Mouse (Mus musculus): ENCODE measurements around the gene Igsf11. TPM values are rescaled to one million over a fixed set of nuclear protein-coding genes. Genes with fewer than 3 reads are reported as not detected.

Igsf11 gene
- polyA plus RNA-seq, 1 experiment: not detected

GRCm38 (mm10) chr16:38985411-38985810 is 92.9 kb downstream of the Igsf11 start:
- TF ChIP-seq CTCF (IDR thresholded peaks at IDR 0.05; ENCODE audit: insufficient read depth, low read depth, low read length): no peak
- Histone ChIP-seq H3K27ac (ENCODE audit: insufficient read depth, low read depth, low read length) (peak overlapping the region; percentile 58), H3K4me1 (ENCODE audit: control insufficient read depth, insufficient read depth, low read length) (peaks cover 12% of the 10 kb centered on the region), H3K4me3 (ENCODE audit: insufficient read depth, low read depth, low read length) (no peak overlapping the region)
- 60% methylated on average over 3 of the region's 3 CpGs for WGBS

GRCm38 (mm10) chr16:38986410-38986809 is 93.9 kb downstream of the Igsf11 start:
- H3K4me1 ChIP-seq (ENCODE audit: control insufficient read depth, insufficient read depth, low read length): peaks cover 12% of the 10 kb centered on the region
- H3K4me3 ChIP-seq (ENCODE audit: insufficient read depth, low read depth, low read length): no peak overlapping the region
- no peak for TF ChIP-seq POLR2A (IDR thresholded peaks at IDR 0.05; ENCODE audit: insufficient read depth, low read depth, low read length)
- no peak for TF ChIP-seq CTCF (IDR thresholded peaks at IDR 0.05; ENCODE audit: insufficient read depth, low read depth, low read length)
- no peak overlapping the region for H3K27ac ChIP-seq (ENCODE audit: insufficient read depth, low read depth, low read length)
- WGBS: 76% methylated on average over 2 of the region's 2 CpGs

- no peak overlapping the region for H3K27ac ChIP-seq (ENCODE audit: insufficient read depth, low read depth, low read length)
- H3K4me3 ChIP-seq (ENCODE audit: insufficient read depth, low read depth, low read length): no peak overlapping the region
- TF ChIP-seq CTCF (IDR thresholded peaks at IDR 0.05; ENCODE audit: insufficient read depth, low read depth, low read length): no peak
- TF ChIP-seq POLR2A (IDR thresholded peaks at IDR 0.05; ENCODE audit: insufficient read depth, low read depth, low read length): no peak
- 83% methylated on average over 7 of the region's 7 CpGs for WGBS
- peaks cover 12% of the 10 kb centered on the region for H3K4me1 ChIP-seq (ENCODE audit: control insufficient read depth, insufficient read depth, low read length)
Measured at GRCm38 (mm10) chr16:38993711-38994110, 101.2 kb downstream of the Igsf11 start.

GRCm38 (mm10) chr16:38998496-38999258 is 106.2 kb downstream of the Igsf11 start:
- 61% methylated on average over 6 of the region's 6 CpGs for WGBS
- H3K27ac ChIP-seq (ENCODE audit: insufficient read depth, low read depth, low read length): no peak overlapping the region
- TF ChIP-seq CTCF (IDR thresholded peaks at IDR 0.05; ENCODE audit: insufficient read depth, low read depth, low read length): no peak
- TF ChIP-seq POLR2A (IDR thresholded peaks at IDR 0.05; ENCODE audit: insufficient read depth, low read depth, low read length): no peak
- peaks cover 13% of the 10 kb centered on the region for H3K4me1 ChIP-seq (ENCODE audit: control insufficient read depth, insufficient read depth, low read length)
- no peak overlapping the region for H3K4me3 ChIP-seq (ENCODE audit: insufficient read depth, low read depth, low read length)

GRCm38 (mm10) chr16:38999298-38999697 is 106.8 kb downstream of the Igsf11 start:
- no peak overlapping the region for H3K4me3 ChIP-seq (ENCODE audit: insufficient read depth, low read depth, low read length)
- no peak overlapping the region for H3K27ac ChIP-seq (ENCODE audit: insufficient read depth, low read depth, low read length)
- TF ChIP-seq POLR2A (IDR thresholded peaks at IDR 0.05; ENCODE audit: insufficient read depth, low read depth, low read length) (no peak), CTCF (IDR thresholded peaks at IDR 0.05; ENCODE audit: insufficient read depth, low read depth, low read length) (no peak)
- peaks cover 11% of the 10 kb centered on the region for H3K4me1 ChIP-seq (ENCODE audit: control insufficient read depth, insufficient read depth, low read length)

- Histone ChIP-seq H3K4me3 (ENCODE audit: insufficient read depth, low read depth, low read length) (no peak overlapping the region), H3K27ac (ENCODE audit: insufficient read depth, low read depth, low read length) (no peak overlapping the region), H3K4me1 (ENCODE audit: control insufficient read depth, insufficient read depth, low read length) (0 out of 2 replicates have a peak, but pooled peaks cover 5% of the 10 kb centered on the region)
- 95% methylated on average over 7 of the region's 7 CpGs for WGBS
- no peak for TF ChIP-seq POLR2A (IDR thresholded peaks at IDR 0.05; ENCODE audit: insufficient read depth, low read depth, low read length)
- TF ChIP-seq CTCF (IDR thresholded peaks at IDR 0.05; ENCODE audit: insufficient read depth, low read depth, low read length): no peak
Measured at GRCm38 (mm10) chr16:39006978-39007377, 114.5 kb downstream of the Igsf11 start.

- 18% methylated on average over 2 of the region's 2 CpGs for WGBS
- TF ChIP-seq POLR2A (IDR thresholded peaks at IDR 0.05; ENCODE audit: insufficient read depth, low read depth, low read length) (no peak), CTCF (IDR thresholded peaks at IDR 0.05; ENCODE audit: insufficient read depth, low read depth, low read length) (no peak)
- H3K4me1 ChIP-seq (ENCODE audit: control insufficient read depth, insufficient read depth, low read length): peaks cover 3% of the 10 kb centered on the region
- no peak overlapping the region for H3K4me3 ChIP-seq (ENCODE audit: insufficient read depth, low read depth, low read length)
- H3K27ac ChIP-seq (ENCODE audit: insufficient read depth, low read depth, low read length): peak overlapping the region; percentile 35; the same call in 1 of the 2 replicates
Measured at GRCm38 (mm10) chr16:39019449-39019848, 127.0 kb downstream of the Igsf11 start.

- Histone ChIP-seq H3K4me1 (ENCODE audit: control insufficient read depth, insufficient read depth, low read length) (peaks cover 9% of the 10 kb centered on the region), H3K4me3 (ENCODE audit: insufficient read depth, low read depth, low read length) (no peak overlapping the region), H3K27ac (ENCODE audit: insufficient read depth, low read depth, low read length) (peak overlapping the region; percentile 10; the same call in 1 of the 2 replicates)
- no peak for TF ChIP-seq CTCF (IDR thresholded peaks at IDR 0.05; ENCODE audit: insufficient read depth, low read depth, low read length)
- no peak for TF ChIP-seq POLR2A (IDR thresholded peaks at IDR 0.05; ENCODE audit: insufficient read depth, low read depth, low read length)
- 46% methylated on average over 8 of the region's 8 CpGs for WGBS
Measured at GRCm38 (mm10) chr16:39025989-39026736, 133.7 kb downstream of the Igsf11 start.

GRCm38 (mm10) chr16:39031350-39031749 is 138.9 kb downstream of the Igsf11 start:
- H3K4me1 ChIP-seq (ENCODE audit: control insufficient read depth, insufficient read depth, low read length): peaks cover 3% of the 10 kb centered on the region; the same call in 1 of the 2 replicates
- H3K27ac ChIP-seq (ENCODE audit: insufficient read depth, low read depth, low read length): no peak overlapping the region
- no peak overlapping the region for H3K4me3 ChIP-seq (ENCODE audit: insufficient read depth, low read depth, low read length)
- WGBS: 84% methylated on average over 2 of the region's 2 CpGs
- TF ChIP-seq CTCF (IDR thresholded peaks at IDR 0.05; ENCODE audit: insufficient read depth, low read depth, low read length): no peak
- TF ChIP-seq POLR2A (IDR thresholded peaks at IDR 0.05; ENCODE audit: insufficient read depth, low read depth, low read length): no peak

Measured in olfactory bulb, adult 2 months (tissue).